Comparison of ENCODE assay signal across 20 mouse cellular contexts in the genomic region with DNA sequence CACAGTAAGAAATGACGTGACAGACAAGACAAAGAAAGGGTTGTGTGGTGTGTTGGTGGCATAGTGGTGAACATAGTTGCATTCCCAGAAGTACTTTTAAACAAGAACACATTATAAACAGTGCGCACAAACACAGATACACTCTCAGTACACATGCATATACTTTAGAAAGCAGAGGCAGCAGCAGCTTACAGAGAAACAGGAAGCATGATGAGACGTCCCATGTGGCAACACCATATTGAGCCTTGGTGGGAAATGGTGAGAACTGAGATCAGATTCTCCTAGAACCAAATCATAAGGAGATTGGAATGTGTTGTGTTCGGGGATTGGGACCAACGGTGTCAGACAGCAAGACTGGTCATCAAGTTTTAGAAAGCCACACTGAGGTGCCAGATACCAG. TPM values are rescaled to one million over a fixed set of nuclear protein-coding genes. Genes with fewer than 3 reads are reported as not detected.
DNase-seq lines count a peak whose midpoint lies in the region; ATAC-seq lines count a peak whose summit lies in the region.
"Had no signal": no experiment of that assay in that cellular context is flagged by ENCODE, and none has a peak within 500 bp of the region (broad histone marks: within the 10 kb centered on the region; RNA-seq: fewer than 3 reads in every experiment).

No protein-coding gene starts in this region.

- WGBS in neural tube, embryonic 15.5 days: 67% methylated on average over 5 of the region's 5 CpGs

- H3K9ac ChIP-seq in neural tube, embryonic 15.5 days (replicated peaks): no peak overlapping the region
- H3K9ac ChIP-seq: embryonic facial prominence, embryonic 15.5 days; forebrain, embryonic 12.5 days; forebrain, postnatal 0 days; heart, embryonic 15.5 days; hindbrain, embryonic 14.5 days had no signal

- peaks cover 50% of the 10 kb centered on the region for H3K4me1 ChIP-seq in neural tube, embryonic 15.5 days

- no peak overlapping the region for H3K4me3 ChIP-seq in neural tube, embryonic 15.5 days (replicated peaks)
- H3K4me3 ChIP-seq: embryonic facial prominence, embryonic 15.5 days; forebrain, embryonic 12.5 days; heart, adult 2 months; heart, embryonic 15.5 days; hindbrain, embryonic 10.5 days had no signal

- no peak for DNase-seq in neural tube, embryonic 10.5 days (ENCODE audit: extremely low spot score, low spot score)
- no peak for DNase-seq in gastrocnemius, adult 8-10 months (ENCODE audit: low spot score in 2 of 2)
- no peak for DNase-seq in natural killer cell, adult 2 months (ENCODE audit: low spot score in 2 of 2)
- DNase-seq: adrenal gland, postnatal 14 days; cerebellum, adult 18-20 months; cerebellum, adult 9-11 months; cerebellum, postnatal 36 days; forebrain, postnatal 0 days; gastrocnemius, postnatal 36 days; heart, adult 2 months had no signal

- ATAC-seq in neural tube, embryonic 15.5 days (ENCODE audit: low FRiP score): no peak
- ATAC-seq in common myeloid progenitor, adult 5-6 weeks (replicated peaks; ENCODE audit: low read depth, poor library complexity, severe bottlenecking): 0 out of 2 replicates have a peak, but pooled peaks have one; percentile 15
- peak; percentile 60 for ATAC-seq in megakaryocyte, adult 5-6 weeks (ENCODE audit: poor library complexity, severe bottlenecking)
- ATAC-seq: forebrain, postnatal 0 days; intestine, postnatal 0 days had no signal

- no peaks in the 10 kb centered on the region for H3K9me3 ChIP-seq in neural tube, embryonic 15.5 days (replicated peaks)
- H3K9me3 ChIP-seq: embryonic facial prominence, embryonic 15.5 days; forebrain, embryonic 12.5 days; heart, embryonic 15.5 days; hindbrain, embryonic 10.5 days had no signal

- no peaks in the 10 kb centered on the region for H3K36me3 ChIP-seq in neural tube, embryonic 15.5 days
- H3K36me3 ChIP-seq: embryonic facial prominence, embryonic 15.5 days; forebrain, embryonic 12.5 days; heart, embryonic 15.5 days; hindbrain, embryonic 10.5 days had no signal

- H3K4me2 ChIP-seq in neural tube, embryonic 15.5 days: 0 out of 2 replicates have a peak overlapping the region, but pooled peaks have one; percentile 2
- H3K4me2 ChIP-seq: embryonic facial prominence, embryonic 15.5 days; forebrain, embryonic 12.5 days; heart, embryonic 11.5 days; heart, embryonic 15.5 days; hindbrain, embryonic 14.5 days had no signal

- no peaks in the 10 kb centered on the region for H3K27me3 ChIP-seq in neural tube, embryonic 15.5 days (replicated peaks)
- H3K27me3 ChIP-seq: embryonic facial prominence, embryonic 15.5 days; forebrain, embryonic 12.5 days; heart, embryonic 15.5 days had no signal

- H3K27ac ChIP-seq in neural tube, embryonic 15.5 days (replicated peaks): no peak overlapping the region
- H3K27ac ChIP-seq: embryonic facial prominence, embryonic 15.5 days; forebrain, embryonic 12.5 days; heart, adult 2 months; heart, embryonic 15.5 days; hindbrain, embryonic 10.5 days; hindbrain, embryonic 14.5 days had no signal

RNA-seq across cellular contexts. Expression of gene Fryl, which starts 21.2 kb away (rescaled TPM):
- 37.0 and 37.8 TPM in 2 replicates for polyA plus RNA-seq in neural tube, embryonic 15.5 days (2015; fragmentation: Nextera tagmentation; extraction: Ambion mirVana)
- 85.1 and 92.0 TPM in 2 replicates for total RNA-seq in common myeloid progenitor, adult 5-6 weeks (2017)
- total RNA-seq in megakaryocyte, adult 5-6 weeks (2015): 56.7 and 59.1 TPM in 2 replicates
- 79.8 and 80.9 TPM in 2 replicates for total RNA-seq in megakaryocyte, adult 5-6 weeks (2017)
- total RNA-seq in gastrocnemius, adult 8-10 months (2022): 10 to 100 TPM; 17.8 to 22.5 (median 18.8) TPM

RNA-seq across cellular contexts. Expression of gene Ociad1, which starts 57.4 kb away (rescaled TPM):
- polyA plus RNA-seq in neural tube, embryonic 15.5 days (2015; fragmentation: Nextera tagmentation; extraction: Ambion mirVana): 376 and 411 TPM in 2 replicates
- 209 and 247 TPM in 2 replicates for total RNA-seq in common myeloid progenitor, adult 5-6 weeks (2017)
- 231 and 236 TPM in 2 replicates for total RNA-seq in megakaryocyte, adult 5-6 weeks (2015)
- total RNA-seq in megakaryocyte, adult 5-6 weeks (2017): 172 and 182 TPM in 2 replicates
- 100 to 1,000 TPM; 134 to 158 (median 146) TPM for total RNA-seq in gastrocnemius, adult 8-10 months (2022)
